Mouse (Mus musculus) left cerebral cortex, postnatal 10 days (tissue): ENCODE measurements around the gene Sult4a1. TPM values are rescaled to one million over a fixed set of nuclear protein-coding genes. Genes with fewer than 3 reads are reported as not detected.
A peak's percentile ranks its signal among the peaks of the same experiment; 100 is the strongest.

Experiments
- DNase-seq, 2 experiments: peaks; one replicate each; pipeline ENCODE4 v3.0.0; 2021 to 2022; ENCODE audit warnings: low spot score in 2 of 2, mixed read lengths in 1 of 2; ENCODE audit errors: extremely low spot score in 1 of 2
- intact Hi-C: fragments of 180-260 bp; cut with DNase I; formaldehyde crosslinking; loops from one replicate; pipeline ENCODE4 v1.15.1; 2025
- total RNA-seq, 2 experiments: library from RNA; stranded (reverse); gene quantifications; 2 replicates each; pipeline ENCODE4 v1.2.3; 2021

Sult4a1 gene
- total RNA-seq, 2 experiments from 2014 or later, result 330 to 338 TPM

GRCm38 (mm10) chr15:84065140-84065539, 40.4 kb downstream of the Sult4a1 start, which contains the start of gene Efcab6:
Efcab6 (minus strand) TSS chr15:84065379.
- intact Hi-C loops, result loop anchor here (5.0 kb wide), 1 partner anchor 283 kb away; no protein-coding TSS in a partner anchor
- DNase-seq, result peak; percentile 58 to 78

GRCm38 (mm10) chr15:84058841-84059240, 46.7 kb downstream of the Sult4a1 start:
- DNase-seq, result no peak
- intact Hi-C loops, result no loop called here

- intact Hi-C loops, result no loop called here
- DNase-seq, result no peak
Observed at GRCm38 (mm10) chr15:84056083-84056482, 49.5 kb downstream of the Sult4a1 start.

- intact Hi-C loops, result loop anchor here (2.0 to 5.0 kb wide), 2 partner anchors 197 to 292 kb away; no protein-coding TSS in a partner anchor
- DNase-seq, result peak; percentile 77 to 86
Observed at GRCm38 (mm10) chr15:84053859-84054258, 51.7 kb downstream of the Sult4a1 start.

- no peak for DNase-seq
- intact Hi-C loops, result loop anchor here (5.0 kb wide), 1 partner anchor 291 kb away; no protein-coding TSS in a partner anchor
Observed at GRCm38 (mm10) chr15:84053240-84053639, 52.3 kb downstream of the Sult4a1 start.

- DNase-seq, result peak in 1 of 2 experiments; percentile 36
- intact Hi-C loops, result loop anchor here (5.0 kb wide), 1 partner anchor 290 kb away; no protein-coding TSS in a partner anchor
Observed at GRCm38 (mm10) chr15:84052390-84052789, 53.2 kb downstream of the Sult4a1 start.

GRCm38 (mm10) chr15:84049570-84049969, 56.0 kb downstream of the Sult4a1 start:
- peak in 1 of 2 experiments; percentile 40 for DNase-seq
- intact Hi-C loops, result no loop called here

- intact Hi-C loops, result no loop called here
- no peak for DNase-seq
Observed at GRCm38 (mm10) chr15:84045562-84045961, 60.0 kb downstream of the Sult4a1 start.

- intact Hi-C loops, result no loop called here
- no peak for DNase-seq
Observed at GRCm38 (mm10) chr15:84037067-84037466, 68.5 kb downstream of the Sult4a1 start.

Other genes starting within 250 kb of the Sult4a1 start
- gene Efcab6, start 40.4 kb downstream of the Sult4a1 start, total RNA-seq, result 10 to 100 TPM; 15.4 to 17.8 TPM
- gene Pnpla5, start 17.4 kb upstream of the Sult4a1 start, total RNA-seq, result not detected
- gene Pnpla3, start 62.1 kb upstream of the Sult4a1 start, total RNA-seq, result 10 to 100 TPM; 13.1 to 16.3 TPM
- 10 to 100 TPM; 93.8 to 94.3 TPM for gene Samm50, start 86.5 kb upstream of the Sult4a1 start, total RNA-seq
- 10 to 100 TPM; 28.2 to 30.5 TPM for gene Parvb, start 126.3 kb upstream of the Sult4a1 start, total RNA-seq
- 1 to 10 TPM; 5.1 to 6.6 TPM for gene Parvg, start 218.3 kb upstream of the Sult4a1 start, total RNA-seq